Mouse (Mus musculus): ENCODE measurements around the gene Wasf3. TPM values are rescaled to one million over a fixed set of nuclear protein-coding genes. Genes with fewer than 3 reads are reported as not detected.

Gene Wasf3
- polyA plus RNA-seq, 1 experiment, result 61.7 TPM

DNA sequence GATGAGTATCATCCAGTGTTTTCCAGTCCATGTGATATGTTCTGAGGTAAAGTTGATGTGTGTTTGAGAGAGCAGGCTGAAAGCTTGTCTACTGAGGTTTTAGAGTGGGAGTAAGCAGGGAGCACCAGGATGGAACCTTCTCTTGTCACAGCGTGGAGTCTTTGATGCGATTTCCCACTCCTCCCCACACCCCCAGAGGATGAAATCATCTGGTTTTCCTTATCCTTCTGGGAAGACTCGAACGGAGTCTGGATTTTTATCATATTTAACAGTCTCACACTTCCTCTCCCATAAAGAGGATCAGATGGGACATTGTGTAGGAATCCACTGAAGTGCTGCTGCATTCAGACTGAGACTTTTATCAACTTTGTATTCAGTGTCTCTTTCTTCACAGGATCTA, 43.3 kb downstream of the Wasf3 start:
- Histone ChIP-seq H3K4me1 (ENCODE audit: control insufficient read depth, insufficient read depth, low read length) (peaks cover 17% of the 10 kb centered on the region), H3K27ac (ENCODE audit: insufficient read depth, low read length) (no peak overlapping the region), H3K4me3 (ENCODE audit: insufficient read depth, low read length) (no peak overlapping the region)
- TF ChIP-seq POLR2A (IDR thresholded peaks at IDR 0.05; ENCODE audit: extremely low read depth, insufficient read depth, low read length), result no peak
- TF ChIP-seq CTCF (IDR thresholded peaks at IDR 0.05; ENCODE audit: extremely low read depth, insufficient read depth, low read length), result no peak

DNA sequence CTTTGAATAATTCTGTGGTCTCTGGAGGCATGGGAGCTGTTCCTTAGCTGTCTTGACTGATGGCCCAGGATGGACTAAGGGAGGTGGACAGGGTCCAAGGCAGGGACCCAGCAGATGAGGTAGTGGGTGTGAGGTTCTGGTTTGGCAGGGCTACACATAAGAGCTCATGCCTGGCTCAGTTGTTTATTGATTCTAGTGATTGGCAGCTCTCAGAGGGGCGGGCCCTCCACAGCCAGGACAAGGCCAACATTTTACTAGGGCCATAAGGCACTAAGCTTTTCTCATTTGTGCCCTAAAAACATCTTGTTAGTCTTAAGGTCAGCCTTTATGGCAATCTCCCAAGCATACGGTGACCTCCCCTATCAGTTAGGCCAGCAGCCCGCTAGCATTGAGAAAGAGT, 47.0 kb downstream of the Wasf3 start:
- no peak for TF ChIP-seq POLR2A (IDR thresholded peaks at IDR 0.05; ENCODE audit: extremely low read depth, insufficient read depth, low read length)
- no peak for TF ChIP-seq CTCF (IDR thresholded peaks at IDR 0.05; ENCODE audit: extremely low read depth, insufficient read depth, low read length)
- peaks cover 9% of the 10 kb centered on the region for H3K4me1 ChIP-seq (ENCODE audit: control insufficient read depth, insufficient read depth, low read length)
- H3K4me3 ChIP-seq (ENCODE audit: insufficient read depth, low read length), result no peak overlapping the region
- no peak overlapping the region for H3K27ac ChIP-seq (ENCODE audit: insufficient read depth, low read length)

DNA sequence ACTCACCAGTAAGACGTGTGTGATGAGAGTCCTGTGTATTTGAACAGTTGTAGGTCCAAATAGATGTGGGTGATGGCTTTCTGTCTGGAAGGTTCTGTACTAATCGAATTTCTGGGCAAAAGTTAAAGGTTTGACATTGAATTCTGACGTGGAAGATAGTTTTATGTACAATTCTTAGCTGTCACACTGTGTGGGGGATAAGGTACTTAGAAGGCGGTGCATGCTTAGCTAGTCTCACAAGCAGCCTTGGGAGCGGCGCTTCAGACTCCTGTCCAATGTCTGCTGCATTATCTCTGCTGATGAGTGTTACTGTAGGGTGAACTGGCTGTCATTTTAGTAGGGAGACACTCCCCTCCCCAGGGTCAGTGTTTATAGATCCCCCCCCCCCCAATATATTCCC, 47.7 kb downstream of the Wasf3 start:
- Histone ChIP-seq H3K27ac (ENCODE audit: insufficient read depth, low read length) (no peak overlapping the region), H3K4me3 (ENCODE audit: insufficient read depth, low read length) (no peak overlapping the region), H3K4me1 (ENCODE audit: control insufficient read depth, insufficient read depth, low read length) (peaks cover 7% of the 10 kb centered on the region; the same call in 1 of the 2 replicates)
- TF ChIP-seq POLR2A (IDR thresholded peaks at IDR 0.05; ENCODE audit: extremely low read depth, insufficient read depth, low read length), result no peak
- no peak for TF ChIP-seq CTCF (IDR thresholded peaks at IDR 0.05; ENCODE audit: extremely low read depth, insufficient read depth, low read length)

DNA sequence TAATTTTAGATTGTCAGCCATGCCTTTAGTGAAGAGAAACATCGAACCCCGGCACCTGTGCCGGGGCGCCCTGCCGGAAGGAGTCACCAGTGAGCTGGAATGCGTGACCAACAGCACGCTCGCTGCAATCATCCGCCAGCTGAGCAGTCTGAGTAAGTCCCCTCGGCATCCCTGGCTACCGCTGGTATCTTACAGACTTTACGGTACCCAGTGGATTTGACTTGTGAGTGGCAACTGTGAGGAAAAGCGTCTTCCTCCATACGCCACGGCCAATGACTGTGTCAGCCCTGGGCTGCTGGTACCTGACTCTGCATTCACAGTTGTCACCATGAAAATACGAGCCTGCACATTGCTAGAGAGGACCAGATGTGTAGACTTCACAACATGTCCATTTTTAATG, 50.5 kb downstream of the Wasf3 start:
- H3K27ac ChIP-seq (ENCODE audit: insufficient read depth, low read length), result no peak overlapping the region
- no peak overlapping the region for H3K4me3 ChIP-seq (ENCODE audit: insufficient read depth, low read length)
- TF ChIP-seq POLR2A (IDR thresholded peaks at IDR 0.05; ENCODE audit: extremely low read depth, insufficient read depth, low read length), result no peak
- no peak for TF ChIP-seq CTCF (IDR thresholded peaks at IDR 0.05; ENCODE audit: extremely low read depth, insufficient read depth, low read length)
- H3K4me1 ChIP-seq (ENCODE audit: control insufficient read depth, insufficient read depth, low read length), result no peaks in the 10 kb centered on the region

DNA sequence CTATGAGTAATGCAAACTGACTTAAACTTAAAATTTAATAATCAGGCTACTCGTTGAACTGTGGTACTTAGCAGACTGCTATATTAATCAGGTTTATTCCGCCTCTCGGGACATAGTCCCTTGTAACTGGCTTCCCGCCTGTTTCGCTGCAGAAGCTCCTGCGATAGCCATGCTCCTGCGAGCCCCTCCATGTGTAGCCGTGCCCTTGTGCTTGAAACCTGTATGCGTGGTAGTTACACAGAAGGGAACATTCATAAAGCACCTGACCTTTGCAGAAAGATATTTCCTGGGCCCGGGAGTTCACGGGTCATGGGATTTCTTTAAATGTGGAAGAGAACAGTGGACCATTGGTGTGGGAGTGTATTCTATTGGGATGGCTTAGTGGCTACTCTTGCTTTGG, 52.0 kb downstream of the Wasf3 start:
- Histone ChIP-seq H3K27ac (ENCODE audit: insufficient read depth, low read length) (no peak overlapping the region), H3K4me3 (ENCODE audit: insufficient read depth, low read length) (no peak overlapping the region), H3K4me1 (ENCODE audit: control insufficient read depth, insufficient read depth, low read length) (no peaks in the 10 kb centered on the region)
- TF ChIP-seq CTCF (IDR thresholded peaks at IDR 0.05; ENCODE audit: extremely low read depth, insufficient read depth, low read length), result no peak
- TF ChIP-seq POLR2A (IDR thresholded peaks at IDR 0.05; ENCODE audit: extremely low read depth, insufficient read depth, low read length), result no peak

DNA sequence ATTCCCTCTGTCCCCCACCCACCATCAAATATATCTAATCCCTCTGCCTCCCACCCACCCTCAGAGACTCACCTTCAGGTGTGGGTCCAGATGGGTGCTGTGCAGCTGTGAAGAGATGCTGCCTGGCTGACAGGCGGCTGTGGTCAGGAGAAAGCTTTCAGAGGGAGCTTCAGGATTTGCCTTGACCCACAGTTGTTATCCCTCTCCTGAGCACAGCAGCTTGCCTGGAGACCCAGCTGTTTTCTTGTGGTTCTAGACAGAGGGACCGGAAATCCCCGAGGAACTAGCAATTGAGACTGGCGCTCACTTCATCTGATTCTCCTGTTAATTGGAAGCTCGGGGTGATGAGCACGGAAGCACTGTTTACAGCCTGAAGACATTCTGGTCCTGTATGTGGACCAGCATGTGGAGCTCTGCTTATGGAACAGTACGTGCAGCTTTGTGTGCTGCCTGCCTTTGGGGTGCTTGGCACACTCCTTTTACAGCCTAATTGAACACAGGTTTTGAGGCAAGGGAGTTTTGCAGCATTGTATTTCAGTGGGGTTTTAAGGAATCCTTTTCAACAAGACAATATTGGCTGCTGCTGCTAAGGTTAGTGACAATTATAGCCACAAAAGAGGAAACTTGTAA, 54.5 kb downstream of the Wasf3 start:
- Histone ChIP-seq H3K27ac (ENCODE audit: insufficient read depth, low read length) (no peak overlapping the region), H3K4me3 (ENCODE audit: insufficient read depth, low read length) (no peak overlapping the region), H3K4me1 (ENCODE audit: control insufficient read depth, insufficient read depth, low read length) (no peaks in the 10 kb centered on the region)
- TF ChIP-seq CTCF (IDR thresholded peaks at IDR 0.05; ENCODE audit: extremely low read depth, insufficient read depth, low read length), result no peak

DNA sequence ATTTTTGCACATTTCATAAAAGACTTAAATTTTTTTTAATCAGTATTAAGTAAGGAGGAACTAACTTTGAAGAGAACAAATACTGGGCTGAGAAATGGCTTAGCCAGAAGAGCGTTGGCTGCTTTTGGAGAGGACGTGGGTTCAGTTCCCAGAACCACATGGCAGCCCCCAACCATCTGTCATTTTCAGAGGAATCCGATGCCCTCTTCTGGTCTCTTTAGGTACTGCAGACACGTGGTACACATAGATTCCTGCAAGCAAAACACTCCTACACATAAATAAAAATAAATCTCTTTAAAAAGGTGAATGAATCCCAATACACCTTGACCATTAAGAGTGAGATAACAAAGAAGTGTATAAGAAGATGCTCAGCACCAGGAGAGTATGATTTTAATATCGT, 55.5 kb downstream of the Wasf3 start:
- Histone ChIP-seq H3K4me1 (ENCODE audit: control insufficient read depth, insufficient read depth, low read length) (no peaks in the 10 kb centered on the region), H3K4me3 (ENCODE audit: insufficient read depth, low read length) (no peak overlapping the region), H3K27ac (ENCODE audit: insufficient read depth, low read length) (no peak overlapping the region)
- TF ChIP-seq POLR2A (IDR thresholded peaks at IDR 0.05; ENCODE audit: extremely low read depth, insufficient read depth, low read length) (no peak), CTCF (IDR thresholded peaks at IDR 0.05; ENCODE audit: extremely low read depth, insufficient read depth, low read length) (no peak)

DNA sequence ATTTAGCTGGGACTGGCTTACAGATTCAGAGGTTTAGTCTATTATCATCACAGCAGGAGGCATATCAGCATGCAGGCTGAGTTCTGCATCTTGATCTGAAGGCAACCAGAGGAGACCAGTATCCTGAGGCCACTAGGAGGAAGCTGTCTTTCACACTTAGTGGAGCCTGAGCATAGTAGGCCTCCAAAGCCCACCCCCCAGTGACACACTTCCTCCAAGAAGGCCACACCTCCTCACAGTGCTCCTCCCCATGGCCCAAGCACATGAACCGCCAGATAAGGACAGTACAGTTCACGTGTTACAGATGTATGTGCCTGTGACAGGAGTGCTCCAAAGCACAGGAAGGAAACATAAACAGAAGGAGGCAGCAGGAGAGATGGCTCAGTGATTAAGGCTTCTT, 58.0 kb downstream of the Wasf3 start:
- H3K27ac ChIP-seq (ENCODE audit: insufficient read depth, low read length), result no peak overlapping the region
- TF ChIP-seq POLR2A (IDR thresholded peaks at IDR 0.05; ENCODE audit: extremely low read depth, insufficient read depth, low read length) (no peak), CTCF (IDR thresholded peaks at IDR 0.05; ENCODE audit: extremely low read depth, insufficient read depth, low read length) (no peak)
- no peaks in the 10 kb centered on the region for H3K4me1 ChIP-seq (ENCODE audit: control insufficient read depth, insufficient read depth, low read length)
- no peak overlapping the region for H3K4me3 ChIP-seq (ENCODE audit: insufficient read depth, low read length)

DNA sequence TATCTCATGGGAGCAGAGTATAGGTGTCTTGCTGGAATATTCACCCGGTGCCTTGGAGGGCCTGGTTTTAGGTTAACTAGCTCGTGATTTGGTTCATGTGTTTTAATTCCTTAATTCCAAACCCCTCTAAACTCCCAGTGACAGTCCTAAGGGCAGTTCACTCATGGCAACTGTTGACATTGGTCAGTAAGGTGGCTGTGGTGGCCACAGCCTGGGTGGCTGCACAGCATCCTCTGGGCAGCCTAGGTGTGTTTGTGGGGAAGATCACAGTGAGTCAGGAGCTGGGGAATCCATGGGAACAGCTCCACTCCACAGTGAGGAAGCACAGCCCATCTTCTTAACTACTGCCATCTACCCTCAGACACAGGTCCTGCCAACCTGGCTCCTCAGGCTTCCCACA, 61.8 kb downstream of the Wasf3 start:
- Histone ChIP-seq H3K4me1 (ENCODE audit: control insufficient read depth, insufficient read depth, low read length) (no peaks in the 10 kb centered on the region), H3K27ac (ENCODE audit: insufficient read depth, low read length) (no peak overlapping the region), H3K4me3 (ENCODE audit: insufficient read depth, low read length) (no peak overlapping the region)
- TF ChIP-seq CTCF (IDR thresholded peaks at IDR 0.05; ENCODE audit: extremely low read depth, insufficient read depth, low read length) (no peak), POLR2A (IDR thresholded peaks at IDR 0.05; ENCODE audit: extremely low read depth, insufficient read depth, low read length) (no peak)

DNA sequence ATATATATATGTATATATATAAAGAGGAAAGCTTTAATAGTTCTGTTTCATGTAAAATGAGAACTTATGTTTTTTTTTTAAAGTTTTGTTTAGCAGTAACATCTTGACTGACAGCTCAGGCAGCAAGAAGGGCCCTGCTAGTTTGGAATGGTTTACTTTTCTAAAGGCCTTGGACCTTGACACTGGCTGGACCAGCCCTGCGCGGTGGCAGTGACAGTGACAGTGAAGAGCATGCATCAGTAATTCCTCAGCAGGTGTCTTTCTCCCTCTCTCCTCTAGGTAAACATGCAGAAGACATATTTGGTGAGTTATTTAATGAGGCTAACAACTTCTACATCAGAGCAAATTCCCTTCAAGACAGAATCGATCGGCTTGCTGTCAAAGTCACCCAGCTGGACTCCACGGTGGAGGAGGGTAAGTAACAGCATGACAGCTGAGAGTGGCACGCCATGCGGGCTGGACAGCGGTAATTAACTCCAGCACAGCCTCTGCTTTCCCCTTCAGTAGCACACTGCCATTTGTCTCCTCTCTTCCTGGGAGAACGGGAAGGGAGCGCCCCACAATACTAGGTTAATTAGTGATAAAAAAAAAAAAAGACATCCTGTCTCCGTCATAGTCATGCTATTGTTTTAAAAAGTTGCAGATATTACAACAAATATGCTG, 66.9 kb downstream of the Wasf3 start:
- H3K4me1 ChIP-seq (ENCODE audit: control insufficient read depth, insufficient read depth, low read length), result peaks cover 3% of the 10 kb centered on the region; the same call in 1 of the 2 replicates
- H3K4me3 ChIP-seq (ENCODE audit: insufficient read depth, low read length), result no peak overlapping the region
- no peak overlapping the region for H3K27ac ChIP-seq (ENCODE audit: insufficient read depth, low read length)
- TF ChIP-seq POLR2A (IDR thresholded peaks at IDR 0.05; ENCODE audit: extremely low read depth, insufficient read depth, low read length) (no peak), CTCF (IDR thresholded peaks at IDR 0.05; ENCODE audit: extremely low read depth, insufficient read depth, low read length) (no peak)

Data from cortical plate, adult 2 months (tissue).